Mouse (Mus musculus): ENCODE data around the gene Tcam1.

The Tcam1 gene

GRCm38 (mm10) chr11:106318406-106319366 is 42.2 kb downstream of the Tcam1 start:
- no peak for DNase-seq (ENCODE audit: low spot score)

DNA sequence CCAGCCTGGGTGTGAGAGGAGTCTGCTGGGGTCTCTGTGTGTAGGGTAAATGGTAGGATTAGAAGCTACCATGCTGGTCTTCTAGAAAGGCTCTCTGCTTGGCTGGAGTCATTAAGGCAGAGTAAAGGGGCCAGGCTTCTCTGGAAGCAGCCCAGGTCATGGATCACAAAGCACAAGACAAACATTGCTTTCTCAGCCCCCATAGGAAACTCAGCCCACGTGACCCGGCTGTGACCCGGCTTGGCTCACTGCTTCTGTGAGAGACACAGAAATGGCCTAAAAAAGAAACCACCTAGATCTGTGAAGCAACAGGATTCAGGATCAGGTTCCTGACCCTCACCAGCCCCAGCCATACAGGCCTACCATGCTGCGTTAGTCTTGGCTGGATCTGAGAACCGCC is 48.4 kb downstream of the Tcam1 start:
- peak; percentile 61 for DNase-seq (ENCODE audit: low spot score)

DNA sequence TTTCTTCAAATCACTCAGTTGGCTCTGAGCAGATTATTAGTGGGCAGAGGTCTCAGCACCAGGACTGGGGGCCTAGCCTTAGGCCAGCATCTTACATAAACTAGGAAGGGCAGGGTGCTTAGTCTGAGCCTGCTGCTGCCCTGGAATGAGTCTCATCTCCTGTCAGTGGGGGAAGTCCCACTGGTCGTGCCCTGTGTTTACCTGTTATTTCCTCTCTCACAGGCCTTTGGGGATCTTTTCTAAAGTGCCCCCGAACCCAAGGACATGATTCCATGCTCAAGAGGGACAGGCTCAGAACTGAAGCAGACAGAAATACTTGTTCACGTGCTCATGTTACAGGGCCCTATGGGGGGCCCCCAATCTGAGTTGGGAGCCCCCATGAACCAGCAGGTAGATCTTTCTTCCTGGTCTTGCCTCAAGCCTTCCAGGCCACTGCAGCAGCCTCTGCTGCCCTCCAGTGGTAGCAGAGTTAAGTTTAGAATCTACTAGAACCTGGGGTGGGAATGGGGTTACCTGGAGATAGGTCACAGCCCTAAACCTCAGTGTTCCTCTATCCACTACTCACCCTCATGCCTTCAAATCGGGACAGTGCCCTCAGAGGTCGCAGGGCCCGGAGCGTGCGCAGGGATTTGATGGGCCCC is 49.2 kb downstream of the Tcam1 start:
- peak; percentile 68 for DNase-seq (ENCODE audit: low spot score)

DNA sequence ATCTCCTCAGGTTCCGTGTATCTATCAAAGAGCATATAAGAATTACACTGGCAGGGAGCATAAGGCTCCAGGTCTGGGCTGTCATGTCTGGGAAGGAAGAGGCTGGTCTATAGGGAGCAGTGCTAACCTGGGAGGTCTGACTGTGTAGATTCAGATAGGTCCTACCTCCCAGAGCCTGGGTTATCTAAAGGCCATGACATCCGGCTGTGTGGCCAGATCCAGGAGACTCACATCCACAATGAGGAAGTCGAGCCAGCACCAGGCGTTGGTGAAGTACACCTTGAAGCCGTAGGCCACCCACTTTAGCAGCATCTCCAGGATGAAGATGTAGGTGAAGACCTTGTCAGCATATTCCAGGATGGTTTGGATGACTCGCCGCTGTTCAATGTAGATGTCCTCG is 50.0 kb downstream of the Tcam1 start:
- no peak for DNase-seq (ENCODE audit: low spot score)

DNA sequence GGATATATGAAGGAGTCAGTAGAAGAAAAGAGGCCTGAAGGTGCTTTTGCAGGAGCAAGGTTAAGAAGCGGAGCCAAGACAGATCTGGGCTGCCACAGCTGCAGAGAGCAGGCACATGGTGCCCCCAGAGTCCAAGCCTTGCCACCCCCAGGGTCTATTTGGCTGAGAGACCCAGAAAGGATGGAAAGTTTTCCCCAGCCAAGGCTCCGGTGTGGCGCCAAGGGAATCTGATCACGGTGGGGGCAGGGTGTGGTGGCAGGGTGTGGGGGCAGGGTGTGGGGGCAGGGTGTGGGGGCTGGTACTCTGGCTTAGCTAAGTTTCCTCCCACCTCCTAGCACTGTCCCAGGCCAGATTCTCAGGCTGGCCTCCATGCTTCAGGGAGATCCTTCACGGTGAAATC is 52.0 kb downstream of the Tcam1 start:
- no peak for DNase-seq (ENCODE audit: low spot score)

DNA sequence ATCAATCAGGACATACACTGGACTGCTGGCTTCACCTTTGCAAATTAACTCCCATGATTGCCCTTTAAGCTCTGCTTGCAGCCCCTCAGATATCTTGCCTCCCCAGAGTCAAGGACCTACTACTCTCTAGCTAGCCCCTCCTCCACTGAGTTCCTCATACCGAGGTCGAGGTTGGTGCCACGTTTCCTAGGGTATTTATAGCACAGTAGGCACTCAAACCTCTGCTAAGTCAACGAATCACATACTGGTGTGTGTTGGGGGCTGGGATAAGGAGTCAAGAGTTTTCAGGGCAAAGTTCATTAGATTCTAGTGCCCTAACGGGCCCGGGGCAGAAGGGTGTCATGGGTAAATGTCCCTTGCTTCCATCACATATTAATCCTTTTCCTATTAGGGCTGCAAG is 52.7 kb downstream of the Tcam1 start:
- DNase-seq (ENCODE audit: low spot score) = no peak

DNA sequence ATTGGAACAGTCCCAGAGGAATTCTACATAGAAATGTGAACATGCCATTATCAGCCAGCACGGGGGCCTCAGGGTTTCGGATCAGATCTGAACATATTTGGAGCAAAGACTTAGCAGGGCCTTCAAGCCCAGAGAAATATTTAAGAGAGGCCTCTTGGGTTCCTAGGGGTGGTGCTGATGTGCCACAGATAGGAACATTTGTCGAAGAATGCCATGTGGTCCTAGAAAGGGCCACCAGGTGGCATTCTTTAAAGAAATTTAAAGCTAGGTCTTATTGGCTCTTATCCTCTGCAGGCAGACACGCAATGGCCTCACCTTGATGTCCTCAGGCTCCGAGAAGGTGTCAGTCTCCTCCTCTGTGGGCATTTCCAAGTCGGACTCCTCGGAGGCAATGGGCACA is 53.2 kb downstream of the Tcam1 start:
- peak; percentile 34 for DNase-seq (ENCODE audit: low spot score)

- no peak for DNase-seq (ENCODE audit: low spot score)
These were observed 56.0 kb downstream of the Tcam1 start for GRCm38 (mm10) chr11:106332458-106332857.

DNA sequence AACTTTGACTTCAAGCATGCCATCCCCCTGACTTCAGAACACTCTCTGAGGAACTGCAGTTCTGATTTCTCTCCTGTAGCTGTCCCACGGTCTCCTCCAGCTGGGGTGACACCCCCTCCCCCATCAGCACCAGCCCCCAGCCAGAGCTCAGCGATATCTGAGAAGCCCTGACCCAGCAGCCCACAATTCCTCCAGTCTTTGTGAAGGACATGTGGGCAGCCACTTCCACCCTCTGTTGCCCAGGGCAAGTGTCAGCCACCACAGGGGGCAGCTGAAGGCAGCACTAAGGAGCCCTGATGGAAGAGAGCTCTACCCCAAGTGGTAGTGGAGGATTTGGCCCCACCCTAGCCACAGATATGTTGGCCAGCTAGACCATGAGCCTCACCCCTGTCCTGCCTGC is 57.6 kb downstream of the Tcam1 start:
- DNase-seq (ENCODE audit: low spot score) = no peak

- DNase-seq (ENCODE audit: low spot score) = no peak
These were observed 61.6 kb downstream of the Tcam1 start for GRCm38 (mm10) chr11:106338029-106338428.
